Mouse (Mus musculus): Measurements from ENCODE around the gene Slc2a1.

The Slc2a1 gene

DNA sequence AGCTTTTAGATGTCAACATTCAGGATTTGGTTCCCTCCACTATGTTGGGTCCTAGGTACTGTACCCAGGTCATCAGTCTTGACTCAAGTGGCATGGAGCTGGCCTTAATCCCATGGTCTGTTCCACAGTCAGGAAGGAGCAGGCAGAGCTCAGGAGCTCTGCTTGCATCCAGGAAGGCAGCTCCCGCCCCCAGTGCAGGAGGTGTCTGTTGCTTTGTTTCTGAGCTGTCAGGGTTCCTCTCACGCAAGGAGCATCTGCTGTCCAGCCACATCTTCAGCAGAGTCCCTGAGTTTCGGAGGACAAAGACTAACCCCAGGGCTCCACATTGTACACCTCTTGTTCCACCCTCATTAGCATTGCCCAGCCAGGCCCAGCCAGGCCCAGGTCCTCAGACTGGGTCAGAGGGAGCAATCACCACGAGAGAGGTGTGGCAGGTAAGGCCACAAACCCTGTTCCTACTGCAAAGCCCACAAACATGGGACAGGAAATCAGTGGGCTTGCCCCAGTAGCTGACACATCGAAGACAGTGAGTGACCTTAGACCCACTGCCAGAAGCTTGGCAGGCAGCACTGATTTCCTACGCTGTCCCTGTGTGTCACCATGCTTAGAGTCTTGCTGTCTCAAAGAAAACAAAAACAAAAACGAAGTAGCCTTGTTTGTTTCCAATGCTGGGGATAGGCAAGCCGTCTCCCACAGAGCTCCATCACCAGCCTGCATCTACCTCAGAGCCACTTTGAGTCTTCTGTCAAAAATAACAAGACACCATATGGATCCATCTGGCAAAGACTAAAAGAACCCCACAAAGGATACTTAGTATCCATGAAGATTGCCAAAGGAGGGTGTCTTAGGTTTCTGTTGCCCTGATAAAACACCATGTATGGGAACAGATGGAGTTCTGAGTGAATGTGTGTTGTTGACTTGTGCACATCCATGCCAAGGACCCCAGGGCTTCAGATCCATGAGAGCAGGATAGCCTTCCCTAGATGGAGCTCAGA is 10.0 kb upstream of the Slc2a1 start:
- no peak for DNase-seq

DNA sequence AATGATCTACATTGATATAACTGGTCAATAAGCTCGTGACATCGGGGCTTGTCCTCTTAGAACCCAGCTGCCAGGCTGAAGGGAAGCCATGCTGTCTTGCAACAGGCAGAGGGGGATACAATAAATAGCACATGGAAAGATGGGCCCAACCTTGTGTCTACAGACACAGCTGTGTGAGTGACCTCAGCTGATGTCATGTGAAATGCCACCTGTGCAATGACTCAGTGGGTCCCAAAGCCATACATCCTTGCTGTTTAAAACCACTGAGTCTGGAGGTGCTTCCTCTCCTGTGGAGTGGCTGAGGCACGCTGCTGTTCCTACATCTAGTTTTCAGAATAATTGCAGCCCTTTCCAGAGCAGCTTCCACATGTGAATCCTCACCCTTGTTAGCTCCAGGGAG is 7.1 kb upstream of the Slc2a1 start:
- no peak for DNase-seq

DNA sequence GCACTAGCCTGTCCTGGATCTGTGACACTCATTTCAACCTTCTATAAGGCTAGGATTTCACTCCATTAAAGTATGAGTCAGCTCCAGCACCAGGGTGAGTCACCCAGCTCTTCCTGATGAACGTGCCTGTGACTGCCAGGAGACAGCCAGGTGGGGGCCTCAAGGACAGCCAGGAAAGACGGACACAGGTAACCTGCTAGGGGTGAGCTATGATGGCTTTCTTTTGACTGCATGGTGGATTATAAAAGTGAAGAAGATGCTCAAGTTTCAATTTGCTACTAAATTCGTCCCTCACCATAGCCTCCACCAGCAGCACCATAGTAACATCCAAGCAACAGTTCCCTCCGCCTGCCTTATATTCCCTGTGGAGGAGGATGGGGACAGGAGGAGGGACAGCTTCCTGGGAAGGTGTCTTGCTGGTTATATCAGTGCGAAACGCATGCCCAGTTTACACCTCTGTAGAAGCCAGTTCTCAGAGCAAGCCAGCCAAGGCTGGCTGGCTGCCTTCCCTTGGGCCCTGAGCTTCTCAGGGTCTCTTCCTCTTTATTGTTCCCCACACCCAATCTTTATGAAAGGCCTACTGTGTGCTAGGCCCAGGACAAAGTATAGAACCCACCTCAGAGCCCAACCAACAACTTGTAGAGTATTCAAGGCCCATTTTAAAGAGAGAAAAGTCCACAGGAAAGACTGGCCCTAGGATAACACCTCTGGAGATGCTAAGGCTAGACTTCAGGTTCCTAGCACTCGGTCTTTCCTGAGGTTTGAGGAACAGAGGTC is 6.0 kb upstream of the Slc2a1 start:
- DNase-seq, result no peak

DNA sequence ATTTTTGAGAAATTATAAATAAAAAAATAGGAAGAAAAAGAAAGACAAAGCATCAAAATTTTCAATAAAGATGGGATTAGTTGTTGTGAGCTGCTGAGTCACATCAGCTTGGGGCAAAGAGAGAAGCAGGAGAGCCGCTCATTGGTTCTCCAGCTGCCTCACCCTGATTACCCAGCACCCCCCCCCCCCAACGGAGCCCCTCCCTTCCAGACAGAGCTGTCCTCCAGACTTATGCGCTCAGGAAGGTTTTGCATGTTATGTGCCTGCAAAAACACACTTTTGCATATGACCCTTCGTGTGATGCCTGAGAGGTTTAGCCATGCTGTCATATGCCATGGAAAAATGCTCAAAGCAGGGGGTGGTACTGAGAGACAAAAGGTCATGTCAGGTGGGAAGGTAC is 3.7 kb upstream of the Slc2a1 start:
- DNase-seq, result no peak

DNA sequence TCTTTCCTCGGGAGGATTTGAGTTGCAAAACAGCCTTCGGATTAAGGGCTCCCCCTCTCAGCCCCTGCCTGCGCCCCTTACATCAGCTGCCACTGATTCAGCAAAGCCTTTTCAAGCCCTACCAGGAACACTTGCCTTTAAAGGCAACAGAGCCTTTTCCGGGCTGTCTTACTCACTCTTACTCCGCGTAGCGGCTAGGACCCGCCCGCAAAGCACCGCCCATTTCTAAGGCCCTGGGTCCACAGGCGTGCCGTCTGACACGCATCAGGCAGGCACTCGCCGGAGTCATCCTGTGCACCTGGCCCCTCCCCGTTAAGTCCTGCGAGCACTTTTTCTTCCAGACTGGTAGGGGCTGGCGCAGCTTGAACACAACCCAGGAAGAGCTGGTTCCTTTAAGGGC is 2.8 kb upstream of the Slc2a1 start:
- DNase-seq, result peak; percentile 77 to 88

DNA sequence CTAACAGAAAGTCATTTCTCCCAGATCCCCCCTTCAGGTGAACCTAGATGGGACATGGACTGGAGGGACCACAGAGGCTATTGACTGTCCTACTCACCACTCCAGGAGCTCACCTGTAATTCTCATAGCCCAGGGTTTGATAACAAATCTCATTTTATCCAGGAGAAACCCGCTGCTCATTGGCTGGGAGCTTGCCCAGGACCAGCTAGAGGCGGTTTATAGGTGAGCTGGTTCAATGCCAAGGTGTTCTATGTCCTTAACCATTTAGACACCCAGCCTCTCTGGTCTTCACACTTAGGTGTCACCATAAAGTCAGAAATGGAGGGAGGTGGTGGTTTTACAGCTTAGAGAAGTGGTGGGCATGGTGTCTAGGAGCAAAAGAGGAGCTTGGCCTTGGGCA is 644 bp upstream of the Slc2a1 start:
- DNase-seq, result no peak

DNA sequence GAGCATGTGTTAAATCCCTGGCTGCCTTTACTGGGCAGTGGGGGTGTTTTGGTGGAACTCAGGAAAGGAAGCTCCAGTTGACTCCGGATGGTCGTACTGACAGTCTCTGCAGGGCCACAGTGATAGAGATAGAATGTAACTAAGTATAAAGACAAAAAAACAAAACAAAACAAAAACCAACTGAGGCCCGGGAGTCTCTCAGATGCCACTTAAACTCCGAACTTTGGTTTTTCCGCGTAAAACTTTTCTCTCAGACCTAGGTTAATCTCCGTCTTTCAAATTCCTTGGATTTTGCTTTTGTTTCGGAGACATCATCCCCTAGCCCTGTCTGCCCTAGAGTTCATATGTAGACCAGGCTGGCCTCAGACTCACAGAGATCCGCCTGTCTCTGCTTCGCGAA is 1.1 kb downstream of the Slc2a1 start:
- no peak for DNase-seq

DNA sequence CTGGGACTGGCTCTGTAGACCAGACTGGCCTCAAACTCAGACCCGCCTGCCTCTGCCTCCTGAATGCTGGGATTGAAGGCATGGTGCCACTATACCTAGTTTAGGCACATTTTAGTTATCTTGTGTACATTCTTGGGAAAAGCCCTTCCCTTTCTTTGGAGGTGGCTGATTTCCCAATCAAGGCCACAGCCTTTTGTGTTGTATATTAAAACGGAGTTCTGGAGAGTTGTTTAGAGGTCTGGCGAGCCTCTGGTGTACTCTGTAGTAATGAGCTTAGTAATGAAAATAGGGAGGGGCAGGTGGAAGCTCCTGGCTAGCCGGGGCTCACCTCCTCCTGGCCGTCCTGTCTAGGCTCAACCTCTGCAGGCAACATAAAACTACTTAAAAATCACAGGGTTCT is 2.0 kb downstream of the Slc2a1 start:
- no peak for DNase-seq

DNA sequence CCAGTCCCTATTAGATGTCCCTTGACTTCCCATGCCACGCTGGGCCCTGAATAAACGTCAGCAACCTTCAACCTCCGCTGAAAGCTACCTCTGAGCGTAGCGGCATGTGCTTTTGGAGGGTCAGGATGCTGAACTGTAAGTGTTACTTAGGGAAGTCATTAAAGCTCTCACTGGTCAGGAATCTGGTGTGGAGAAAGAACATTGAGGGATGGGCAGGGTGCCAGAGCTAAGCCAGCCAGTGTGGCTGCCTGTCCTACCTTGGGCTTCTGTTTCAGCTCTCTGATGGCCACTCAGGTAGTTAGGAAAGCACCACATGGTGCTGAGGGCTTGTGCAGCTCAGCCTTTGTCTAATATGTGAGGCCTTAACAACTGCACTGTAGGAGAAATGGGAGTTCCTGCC is 2.9 kb downstream of the Slc2a1 start:
- no peak for DNase-seq

DNA sequence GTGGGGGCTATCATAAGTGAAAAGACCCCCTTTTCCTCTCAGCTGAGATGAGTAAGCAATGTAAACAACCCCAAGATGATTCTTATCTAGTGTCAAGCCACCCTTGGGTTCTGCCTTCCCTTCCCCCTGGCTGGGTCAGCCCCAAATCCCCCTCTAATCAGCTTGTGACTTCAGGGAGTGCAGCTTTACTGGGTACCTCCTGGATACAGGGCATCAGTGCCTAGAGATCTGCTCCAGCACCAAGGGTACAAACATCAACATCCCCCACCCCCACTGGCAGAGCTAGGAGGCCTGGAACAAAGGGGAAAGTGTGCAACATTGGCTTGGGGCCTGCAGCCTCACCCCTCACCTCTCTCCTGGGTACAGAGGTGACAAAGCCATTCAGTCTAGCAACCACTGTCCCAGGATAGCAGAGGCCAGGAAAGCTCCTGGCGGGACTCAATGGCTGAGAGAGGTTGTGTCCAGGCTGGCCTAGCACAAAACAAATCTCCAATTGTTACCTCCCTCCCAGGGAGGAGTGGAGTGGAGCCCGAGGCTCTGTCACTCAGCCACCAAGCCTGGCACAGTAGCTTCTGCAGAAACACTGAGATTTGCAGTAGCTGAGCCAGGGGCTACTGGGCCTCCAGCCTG is 3.9 kb downstream of the Slc2a1 start:
- no peak for DNase-seq

DNA sequence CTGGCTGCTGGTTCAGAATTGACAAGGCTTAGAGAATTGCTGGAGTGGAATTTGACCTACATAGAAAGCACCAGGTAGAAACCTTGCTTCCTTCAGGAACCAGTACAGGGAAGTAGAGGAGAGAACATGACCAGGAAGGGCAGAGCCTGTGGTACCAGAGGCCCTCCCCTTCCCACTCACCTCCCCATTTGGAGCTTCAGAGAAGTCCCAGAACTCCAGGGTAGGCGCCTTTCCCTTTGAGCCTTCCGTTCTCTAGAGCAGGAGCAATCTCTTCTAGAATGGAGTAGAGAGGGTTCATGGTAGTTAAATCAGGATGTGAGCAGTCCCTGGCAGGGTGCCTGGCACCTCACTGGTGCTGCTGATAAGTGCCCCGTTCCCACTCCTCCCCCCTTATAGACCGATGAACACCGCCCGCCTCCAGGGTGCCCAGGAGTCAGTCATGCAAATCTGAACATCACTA is 7.1 kb downstream of the Slc2a1 start:
- DNase-seq, result no peak

DNA sequence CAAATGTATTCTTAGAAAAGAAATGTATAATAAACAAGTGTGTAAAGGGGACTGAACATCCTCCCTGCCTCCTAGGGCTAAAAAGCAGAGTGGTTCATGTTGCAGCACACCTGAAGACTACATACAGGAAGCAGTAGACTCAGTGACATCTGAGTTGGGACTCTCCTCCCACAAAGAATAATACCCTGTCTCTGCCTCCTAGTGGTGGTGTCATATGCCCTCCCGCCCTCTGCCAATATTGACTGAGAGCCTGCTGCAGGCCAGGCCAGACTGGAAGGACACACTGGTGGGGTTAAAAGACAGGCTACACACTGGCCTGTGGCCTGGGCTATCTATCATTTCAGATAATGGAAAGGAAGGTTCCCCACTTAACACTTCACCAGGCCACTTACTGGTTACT is 7.8 kb downstream of the Slc2a1 start:
- DNase-seq, result no peak

DNA sequence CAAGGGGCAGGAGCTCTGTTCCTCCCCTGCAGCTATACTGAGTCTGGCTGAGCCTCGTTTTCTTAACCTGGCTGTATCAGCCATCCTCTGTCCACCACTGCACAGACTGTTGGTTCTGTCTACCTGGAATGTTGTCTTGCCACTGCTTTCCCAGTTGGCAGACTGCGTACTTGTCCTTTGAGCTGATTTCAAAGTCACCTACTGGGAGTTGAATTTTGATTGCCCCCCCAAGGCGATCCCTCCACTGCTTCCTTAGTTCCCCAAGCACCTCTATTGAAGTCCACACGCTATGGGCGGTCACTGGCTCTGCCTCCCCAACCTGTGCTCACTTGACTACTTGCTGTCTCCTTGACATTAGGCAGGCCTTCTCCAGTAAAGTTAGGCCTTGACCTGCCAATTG is 9.1 kb downstream of the Slc2a1 start:
- no peak for DNase-seq

DNA sequence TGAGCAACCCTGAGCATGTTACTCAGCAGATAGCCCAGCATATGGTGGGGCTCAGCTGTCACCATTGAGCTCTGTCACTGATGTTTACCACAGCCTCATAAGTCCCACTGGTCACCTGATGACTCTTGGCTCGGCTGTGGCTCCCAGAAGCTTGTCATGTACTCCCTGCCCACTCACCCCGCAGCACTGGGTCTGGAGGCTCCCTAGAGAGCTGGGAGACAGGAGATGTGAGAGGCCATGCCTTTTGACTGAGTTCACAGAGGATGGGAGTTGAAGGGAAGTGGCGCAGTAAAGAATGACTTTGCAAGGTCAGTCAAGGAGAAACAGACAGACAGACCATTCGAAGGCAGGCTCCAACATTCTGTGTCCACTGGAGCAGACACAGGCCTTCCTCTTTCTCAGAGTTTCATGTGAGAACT is 10.2 kb downstream of the Slc2a1 start:
- no peak for DNase-seq

DNA sequence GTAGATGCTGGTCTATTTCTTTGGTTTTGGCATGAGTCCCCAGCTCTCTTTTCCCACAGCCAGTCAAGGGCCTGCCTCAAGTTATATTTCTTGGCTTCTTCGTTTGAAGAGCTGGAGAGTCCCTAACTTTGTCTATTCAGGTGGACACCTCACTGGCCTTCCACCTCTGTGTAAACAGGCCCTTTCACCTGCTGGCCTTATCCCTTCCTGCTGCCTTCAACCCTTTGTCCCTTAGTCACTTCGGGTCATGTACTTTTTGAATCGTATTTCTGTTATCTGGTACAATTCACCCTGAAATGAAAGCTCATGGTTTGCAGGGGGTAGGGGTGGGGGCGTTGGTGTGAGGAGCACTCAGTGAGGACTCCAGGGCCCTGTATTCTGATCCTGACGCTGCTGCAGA is 10.8 kb downstream of the Slc2a1 start:
- DNase-seq, result no peak

DNA sequence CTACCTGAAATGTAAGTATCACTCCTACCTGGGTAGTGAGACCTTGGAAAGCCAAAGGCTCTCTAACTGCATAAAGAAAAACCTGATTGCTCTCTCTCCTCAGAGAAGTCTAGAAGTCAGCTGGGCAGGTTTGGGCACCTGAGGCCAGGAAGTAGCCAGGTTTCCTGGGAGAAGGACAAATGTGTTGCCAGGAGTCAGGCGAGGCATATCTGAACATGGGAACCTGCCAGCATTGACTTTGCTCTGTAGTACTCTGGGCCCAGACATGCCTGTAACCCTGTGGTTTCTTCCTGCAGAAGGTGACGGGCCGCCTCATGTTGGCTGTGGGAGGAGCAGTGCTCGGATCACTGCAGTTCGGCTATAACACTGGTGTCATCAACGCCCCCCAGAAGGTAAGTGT is 11.6 kb downstream of the Slc2a1 start:
- DNase-seq, result no peak

DNA sequence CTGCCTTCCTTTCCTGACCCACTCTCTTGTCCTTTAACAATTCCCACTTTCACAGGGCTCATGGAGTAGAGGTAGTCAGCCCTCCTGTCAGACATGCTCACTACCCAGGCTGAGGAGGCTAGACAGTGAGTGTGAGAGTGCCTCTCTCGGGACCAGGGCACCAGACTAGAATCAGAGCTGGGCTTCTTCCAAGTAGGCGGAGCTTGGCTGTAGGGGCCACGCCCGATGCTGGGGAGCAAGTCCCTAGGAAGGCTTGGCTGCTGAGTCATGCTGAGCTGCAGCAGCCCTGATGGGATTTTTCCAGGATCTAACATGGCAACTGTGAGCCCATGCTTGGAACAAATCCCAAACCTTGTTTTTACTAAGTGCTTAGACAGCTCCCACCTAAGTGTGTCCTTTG is 12.7 kb downstream of the Slc2a1 start:
- no peak for DNase-seq

DNA sequence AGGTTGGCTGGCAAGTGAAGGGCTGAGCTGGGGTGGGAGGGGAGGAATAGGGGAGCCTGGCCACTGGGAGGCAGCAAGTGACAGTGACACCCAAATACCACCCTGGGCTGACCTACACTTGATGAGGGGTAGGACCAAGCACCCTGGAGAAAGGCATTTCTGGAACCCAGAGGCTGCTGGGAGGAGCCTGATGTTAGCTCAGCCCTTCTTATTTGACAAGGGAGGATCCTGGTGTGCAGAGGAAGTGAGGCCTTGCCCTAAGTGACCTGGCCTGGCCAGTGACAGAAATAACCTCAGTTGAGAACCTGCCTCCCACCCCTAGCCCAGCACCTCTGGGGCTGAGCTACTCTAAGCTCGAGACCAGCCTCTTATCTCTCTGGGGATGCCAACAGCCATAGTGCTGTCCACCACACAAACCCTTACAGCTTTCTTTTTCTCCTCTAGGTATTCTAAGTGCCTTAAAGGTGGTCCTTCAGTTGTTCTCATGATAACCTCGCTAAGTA is 16.3 kb downstream of the Slc2a1 start:
- no peak for DNase-seq

DNA sequence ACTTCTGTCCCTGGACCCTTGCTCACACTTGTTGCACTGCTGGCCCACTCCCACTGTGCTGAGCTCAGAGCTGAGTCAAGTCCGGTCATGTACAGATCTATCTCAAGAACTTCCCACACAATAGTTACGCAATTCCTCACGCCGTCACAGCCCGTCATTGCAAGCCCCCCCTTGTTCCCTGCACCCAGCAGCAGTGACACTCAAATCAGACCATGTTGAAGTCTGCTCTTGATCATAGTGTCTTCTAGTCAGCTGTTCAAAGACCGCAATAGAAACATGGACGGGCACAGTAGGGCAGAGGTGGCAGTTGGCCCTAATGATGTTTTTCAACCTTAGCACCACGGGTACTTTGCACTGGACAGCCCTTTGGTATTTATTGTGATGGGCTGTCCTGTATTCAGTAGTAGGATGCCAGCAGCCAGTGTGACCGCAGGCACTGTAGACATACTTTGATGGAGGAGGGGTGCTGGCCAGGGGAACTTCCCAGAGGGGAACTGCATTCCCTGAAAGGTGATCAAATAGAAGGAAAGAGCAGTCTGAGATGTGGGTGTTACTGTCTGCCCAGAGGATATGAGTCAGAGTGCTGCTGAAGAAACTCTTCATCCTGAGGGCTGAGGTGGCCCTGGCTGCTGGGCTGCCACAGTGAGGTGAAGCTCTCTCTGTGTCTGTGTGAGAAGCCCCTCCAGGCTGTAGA is 17.2 kb downstream of the Slc2a1 start:
- no peak for DNase-seq

DNA sequence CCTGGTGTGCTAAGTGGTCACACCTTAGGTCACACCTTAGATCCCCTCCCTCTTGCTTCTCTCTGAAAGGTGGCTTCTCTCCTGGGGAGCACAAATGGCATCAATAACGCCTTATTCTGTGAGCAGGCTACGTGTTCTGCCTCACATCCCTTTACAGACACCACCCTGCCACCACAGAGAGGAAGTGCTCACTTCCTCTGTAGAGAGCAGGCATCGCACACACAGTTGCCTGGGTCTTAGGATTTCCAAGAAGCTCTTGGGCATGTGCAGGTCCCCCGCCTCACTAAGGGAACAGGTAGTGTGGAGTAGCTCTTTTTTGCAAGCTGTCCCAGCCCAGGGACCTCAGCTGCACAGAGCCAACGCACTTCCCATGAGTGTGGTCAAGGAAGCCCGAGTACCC is 18.7 kb downstream of the Slc2a1 start:
- DNase-seq, result peak; percentile 52 to 59

DNA sequence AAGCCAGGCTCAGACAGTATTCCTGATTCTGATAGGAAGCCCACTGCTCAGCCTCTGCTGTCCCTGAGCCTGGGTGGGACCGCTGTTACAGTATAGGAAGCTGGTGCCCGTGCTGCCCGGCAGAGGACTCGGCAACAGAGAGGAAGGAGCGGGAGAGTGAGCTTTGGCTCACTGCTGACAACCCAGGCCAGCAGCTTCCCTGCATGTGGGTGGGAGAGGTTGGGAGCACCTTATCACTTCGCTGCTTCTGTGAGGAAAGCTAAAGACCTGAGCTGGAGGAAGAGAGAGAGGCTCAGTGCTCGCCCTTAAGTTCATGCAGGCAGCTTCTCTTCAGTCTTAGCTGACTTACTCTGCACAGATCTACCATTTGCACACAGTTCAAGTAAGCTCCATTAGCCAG is 20.0 kb downstream of the Slc2a1 start:
- DNase-seq, result no peak

DNA sequence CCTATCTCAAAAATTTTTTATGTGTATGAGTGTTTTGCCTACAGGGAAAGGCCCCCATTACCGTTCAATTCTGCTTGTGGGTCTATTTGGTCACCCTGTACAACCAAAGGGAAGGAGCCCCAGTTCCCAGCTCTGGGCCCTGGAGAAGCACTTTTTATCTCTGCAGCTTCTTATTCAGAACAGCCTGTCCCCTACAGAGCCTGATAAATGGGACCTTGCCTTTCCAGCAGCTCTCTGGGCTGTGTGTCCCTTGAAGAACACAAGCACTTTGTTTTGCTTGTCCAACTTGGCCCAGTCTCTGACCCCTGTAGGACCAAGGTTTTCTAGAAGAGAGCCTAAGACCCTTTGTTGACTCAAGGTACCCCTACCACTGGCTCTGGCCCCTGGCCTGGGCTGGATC is 20.6 kb downstream of the Slc2a1 start:
- DNase-seq, result no peak

Data from thymus, postnatal 36 days (tissue).